Mouse (Mus musculus) CH12.LX (cell line): ENCODE measurements around the gene Scfd2. TPM values are rescaled to one million over a fixed set of nuclear protein-coding genes. Genes with fewer than 3 reads are reported as not detected.

Source experiments
- DNase-seq: peaks from one replicate; pipeline ENCODE4 v3.0.0-alpha.2; 2013; ENCODE audit errors: extremely low read depth
- H3K27ac ChIP-seq: 2 replicates; pipeline ENCODE4 v1.5.1; 2012; ENCODE audit warnings: low read depth, mild to moderate bottlenecking, control low read depth, moderate library complexity; ENCODE audit not compliant: insufficient read depth
- H3K27me3 ChIP-seq: replicated peaks from 2 replicates; pipeline ENCODE3; 2012; ENCODE audit warnings: inconsistent platforms
- H3K36me3 ChIP-seq, 2 experiments: replicated peaks in 1 of 2; 2 replicates each; pipeline versions ENCODE3 to v1.6.1; 2012; ENCODE audit warnings: inconsistent platforms in 1 of 2, low read length in 1 of 2, mild to moderate bottlenecking in 1 of 2, mixed read lengths in 1 of 2, moderate library complexity in 1 of 2; ENCODE audit not compliant: control insufficient read depth in 1 of 2, insufficient read depth in 1 of 2
- H3K4me1 ChIP-seq, 2 experiments: 2 replicates each; pipeline ENCODE4 v1.6.1; 2012; ENCODE audit warnings: inconsistent platforms in 1 of 2, moderate library complexity in 1 of 2; ENCODE audit not compliant: insufficient read depth in 2 of 2, control insufficient read depth in 1 of 2
- H3K4me2 ChIP-seq: 2 replicates; pipeline ENCODE4 v1.6.1; 2012; ENCODE audit warnings: low read depth, mild to moderate bottlenecking, control low read depth; ENCODE audit not compliant: poor library complexity, insufficient read depth, severe bottlenecking
- H3K4me3 ChIP-seq, 3 experiments: fragments of 150-350 bp in 1 of 3; sonication (generic) in 1 of 3; replicated peaks in 1 of 3; 2 replicates each; pipeline versions ENCODE3 to v1.5.1; 2011 to 2012; ENCODE audit warnings: low read depth in 2 of 3, low read length in 2 of 3, mild to moderate bottlenecking in 2 of 3, moderate library complexity in 2 of 3, control low read depth in 1 of 3, improper control_type of control experiment in 1 of 3, inconsistent platforms in 1 of 3, mixed read lengths in 1 of 3; ENCODE audit not compliant: poor library complexity in 1 of 3
- H3K79me2 ChIP-seq: replicated peaks from 2 replicates; pipeline ENCODE4 v1.6.1; 2012; ENCODE audit warnings: mild to moderate bottlenecking, moderate library complexity; ENCODE audit not compliant: control insufficient read depth, poor library complexity, insufficient read depth, severe bottlenecking; ENCODE audit errors: extremely low read depth
- H3K9ac ChIP-seq: 2 replicates; pipeline ENCODE4 v1.6.1; 2012; ENCODE audit warnings: low read depth, mild to moderate bottlenecking, control low read depth, moderate library complexity; ENCODE audit not compliant: insufficient read depth
- H3K9me3 ChIP-seq: replicated peaks from 2 replicates; pipeline ENCODE3; 2012; ENCODE audit warnings: low read length, inconsistent platforms, mixed read lengths
- CTCF ChIP-seq, 2 experiments: IDR thresholded peaks in 1 of 2; conservative IDR thresholded peaks in 1 of 2; 2 replicates each; pipeline ENCODE4 v1.5.1; 2011 to 2012; ENCODE audit warnings: low read depth in 2 of 2, low read length in 2 of 2, improper control_type of control experiment in 1 of 2, inconsistent platforms in 1 of 2, mild to moderate bottlenecking in 1 of 2, moderate library complexity in 1 of 2
- E2F4 ChIP-seq: IDR thresholded peaks from 2 replicates; pipeline ENCODE4 v1.6.1; 2011; ENCODE audit warnings: low read depth, low read length, improper control_type of control experiment; ENCODE audit not compliant: insufficient replicate concordance
- IRF4 ChIP-seq: IDR thresholded peaks from 2 replicates; pipeline ENCODE4 v1.6.1; 2014; ENCODE audit warnings: low read depth, mild to moderate bottlenecking, inconsistent platforms, low read length, improper control_type of control experiment
- JUND ChIP-seq: conservative IDR thresholded peaks from 2 replicates; pipeline ENCODE4 v1.6.1; 2011; ENCODE audit warnings: low read depth, low read length, improper control_type of control experiment
- MAFK ChIP-seq: IDR thresholded peaks from 2 replicates; pipeline ENCODE4 v1.6.1; 2011; ENCODE audit warnings: low read length, improper control_type of control experiment; ENCODE audit not compliant: insufficient replicate concordance
- MAZ ChIP-seq: IDR thresholded peaks from 2 replicates; pipeline ENCODE4 v1.6.1; 2012; ENCODE audit warnings: low read depth, mild to moderate bottlenecking, inconsistent platforms, low read length, improper control_type of control experiment, moderate library complexity
- NRF1 ChIP-seq: IDR thresholded peaks from 2 replicates; pipeline ENCODE4 v1.6.1; 2014; ENCODE audit warnings: low read depth, mild to moderate bottlenecking, inconsistent platforms, low read length, improper control_type of control experiment, moderate library complexity
- POLR2A ChIP-seq: IDR thresholded peaks from 2 replicates; pipeline ENCODE4 v1.6.1; 2011; ENCODE audit warnings: low read depth, mild to moderate bottlenecking, improper control_type of control experiment, low read length
- RCOR1 ChIP-seq: conservative IDR thresholded peaks from 2 replicates; pipeline ENCODE4 v1.6.1; 2012; ENCODE audit warnings: low read depth, mild to moderate bottlenecking, inconsistent platforms, low read length, improper control_type of control experiment
- SMC3 ChIP-seq: IDR thresholded peaks from 2 replicates; pipeline ENCODE4 v1.6.1; 2011; ENCODE audit warnings: low read depth, low read length, improper control_type of control experiment
- USF2 ChIP-seq: conservative IDR thresholded peaks from 2 replicates; pipeline ENCODE4 v1.6.1; 2011; ENCODE audit warnings: low read depth, low read length, improper control_type of control experiment
- ZC3H11A ChIP-seq: IDR thresholded peaks from 2 replicates; pipeline ENCODE4 v1.6.1; 2012; ENCODE audit warnings: low read depth, mild to moderate bottlenecking, inconsistent platforms, low read length, improper control_type of control experiment
- dilution Hi-C: fragments of 300-500 bp; cut with MboI; formaldehyde crosslinking; loops from 2 replicates; pipeline ENCODE4 v1.14.3; 2020; ENCODE audit warnings: low sequenced_read_pairs; ENCODE audit not compliant: extremely low pct_unique_long_range_greater_than_20kb, extremely low pct_ligation_motif_present
- in situ Hi-C: fragments of 300-500 bp; cut with MboI; formaldehyde crosslinking; loops from 3 replicates; pipeline ENCODE4 v1.14.3; 2019; ENCODE audit warnings: low sequenced_read_pairs, low pct_ligation_motif_present, low pct_unique_long_range_greater_than_20kb, mixed read lengths
- polyA plus RNA-seq: library from polyadenylated mRNA; unstranded; fragments of >175 nt; gene quantifications from 2 replicates; pipeline ENCODE4 v1.2.1, GENCODE M21; 2012; ENCODE audit warnings: low read depth; ENCODE audit not compliant: insufficient read length
- total RNA-seq, 2 experiments: library from RNA; depleted of rRNA; stranded (reverse); fragments of 300-350 nt in 1 of 2; fragments of >200 nt in 1 of 2; gene quantifications; 2 replicates each; pipeline ENCODE4 v1.2.3; 2012 to 2014

Gene Scfd2
- total and polyA plus RNA-seq, 3 experiments, result 13.2 to 18.0 (median 14.4) TPM

DNA sequence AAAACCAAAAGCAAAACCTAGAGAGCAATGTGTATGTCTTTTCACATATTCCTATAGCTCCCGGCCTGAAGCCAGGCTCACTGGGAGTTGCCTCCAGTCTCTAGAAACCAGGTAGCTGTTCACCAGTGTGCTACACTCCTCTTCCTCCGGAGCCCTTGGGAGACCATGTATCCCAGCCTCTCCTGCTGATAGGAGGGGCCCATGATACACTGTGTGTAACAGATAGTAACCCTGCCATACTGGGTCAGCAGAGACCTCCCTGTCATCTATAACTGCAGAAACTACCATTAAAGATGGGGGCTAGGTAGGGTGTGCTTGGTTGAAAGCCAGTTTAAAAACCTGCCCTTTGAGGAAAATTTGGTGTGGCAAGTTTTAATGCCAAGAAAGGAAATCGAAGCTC, 214.4 kb downstream of the Scfd2 start:
- Histone ChIP-seq H3K27me3 (no peaks in the 10 kb centered on the region), H3K4me2 (no peak overlapping the region), H3K9ac (no peak overlapping the region), H3K36me3 (peaks cover 0 to 3% of the 10 kb centered on the region in 2 experiments), H3K9me3 (no peaks in the 10 kb centered on the region), H3K4me3 (no peak overlapping the region), H3K27ac (no peak overlapping the region), H3K4me1 (no peaks in the 10 kb centered on the region), H3K79me2 (no peaks in the 10 kb centered on the region)
- DNase-seq, result no peak
- TF ChIP-seq USF2 (no peak), ZC3H11A (no peak), POLR2A (no peak), SMC3 (no peak), RCOR1 (no peak), E2F4 (no peak), JUND (no peak), CTCF (conservative IDR thresholded peaks at IDR 0.05 in 1 of 2, IDR thresholded peaks at IDR 0.05 in 1 of 2; ENCODE audit: low read depth in 2 of 2, low read length in 2 of 2) (no peak), MAZ (no peak)
- dilution Hi-C loops, result no loop called here
- in situ Hi-C loops, result loop anchor here (10.0 to 25.0 kb wide), 2 partner anchors 620 to 838 kb away; partner anchors contain the start of gene Pdgfra

DNA sequence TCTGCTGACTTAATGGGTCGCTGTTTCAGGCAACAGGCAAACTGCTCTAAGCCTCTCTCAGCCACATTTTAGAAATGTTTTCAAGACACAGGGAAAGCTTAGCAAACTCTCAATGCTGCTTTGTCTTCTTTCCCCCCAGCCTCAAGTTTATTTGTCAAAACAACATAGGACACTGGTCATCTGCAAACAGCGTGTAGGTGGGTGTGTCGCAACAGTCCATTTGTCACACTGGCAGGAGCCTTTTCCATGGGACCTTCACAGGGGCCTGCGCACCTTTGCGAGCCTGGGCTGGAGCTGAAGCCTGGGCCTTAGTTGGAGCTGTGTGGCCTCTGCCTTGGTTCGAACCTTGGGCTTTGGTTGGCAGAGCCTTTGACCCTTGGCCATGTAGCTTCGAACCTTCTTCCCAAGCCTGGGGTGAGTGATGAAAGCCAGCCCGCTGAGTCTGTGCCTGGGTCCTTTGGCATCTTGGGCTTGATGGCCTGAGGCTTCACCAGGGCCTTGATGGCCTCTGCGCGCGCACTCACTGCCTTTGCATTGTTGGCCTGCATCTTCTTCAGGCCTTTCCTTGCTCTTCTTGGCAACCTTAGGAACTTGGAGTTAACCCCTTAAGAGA, 215.1 kb downstream of the Scfd2 start:
- Histone ChIP-seq H3K27me3 (no peaks in the 10 kb centered on the region), H3K36me3 (peaks cover 0 to 3% of the 10 kb centered on the region in 2 experiments), H3K79me2 (no peaks in the 10 kb centered on the region)
- TF ChIP-seq MAFK (no peak), MAZ (no peak), NRF1 (no peak), IRF4 (no peak), POLR2A (no peak)
- TF ChIP-seq, all 38 proteins: peak for 0
- dilution Hi-C loops, result no loop called here
- H3K4me2 ChIP-seq, result no peak overlapping the region
- in situ Hi-C loops, result loop anchor here (10.0 to 25.0 kb wide), 2 partner anchors 621 to 838 kb away; partner anchors contain the start of gene Pdgfra
- H3K27ac ChIP-seq, result no peak overlapping the region
- no peak for DNase-seq
- H3K9me3 ChIP-seq, result no peaks in the 10 kb centered on the region
- H3K4me3 ChIP-seq, result no peak overlapping the region
- no peak overlapping the region for H3K9ac ChIP-seq
- no peaks in the 10 kb centered on the region for H3K4me1 ChIP-seq
